Mouse (Mus musculus) cerebellum, adult 11-12 months (tissue): Measurements from ENCODE around the gene Id1.

Source experiments
- DNase-seq: peaks from one replicate; pipeline ENCODE4 v3.0.0; 2022

The Id1 gene

DNA sequence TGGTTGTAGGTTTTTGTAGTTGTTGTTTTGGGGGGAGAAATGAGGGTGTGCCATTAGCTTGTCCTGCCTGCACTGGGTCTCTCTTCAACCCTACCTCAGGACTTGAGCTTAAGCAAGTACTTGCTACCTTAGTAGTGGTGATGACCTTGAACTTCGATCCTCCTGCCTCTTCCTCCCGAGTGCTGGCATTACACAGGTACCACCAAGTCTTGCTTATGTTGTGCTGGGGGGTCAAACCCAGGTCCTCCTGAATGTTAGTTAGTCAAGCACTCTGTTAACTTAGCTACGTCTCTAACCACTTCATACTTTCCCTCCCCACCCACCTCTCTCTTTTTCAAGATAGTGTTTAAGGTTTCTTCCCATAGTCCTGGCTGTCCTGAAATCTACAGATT lies 11.7 kb upstream of the Id1 start:
- DNase-seq = no peak

GRCm38 (mm10) chr2:152725178-152725750 lies 10.8 kb upstream of the Id1 start:
- DNase-seq = no peak

DNA sequence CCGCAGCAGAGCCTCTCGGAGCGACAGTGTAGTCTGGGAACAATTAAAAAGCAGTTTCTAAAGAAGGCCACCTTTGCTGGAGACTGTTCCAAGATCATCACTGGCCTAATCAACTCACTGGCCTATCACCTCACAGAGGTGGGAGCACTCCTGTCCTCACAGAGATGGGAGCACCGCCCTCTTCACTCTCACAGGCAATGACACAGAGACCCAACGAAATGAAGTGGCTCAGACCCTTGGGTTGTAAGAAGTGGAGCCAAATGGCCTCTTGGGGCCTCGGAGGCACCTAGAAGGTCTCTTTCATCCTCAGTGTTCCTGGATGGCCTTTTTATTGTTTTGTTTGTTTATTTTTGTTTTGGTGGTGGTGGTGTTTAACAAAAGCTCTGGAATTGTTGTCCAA lies 9.8 kb upstream of the Id1 start:
- DNase-seq = no peak

GRCm38 (mm10) chr2:152726751-152727335 lies 9.2 kb upstream of the Id1 start:
- DNase-seq = no peak

GRCm38 (mm10) chr2:152727795-152728510 lies 8.1 kb upstream of the Id1 start:
- no peak for DNase-seq

DNA sequence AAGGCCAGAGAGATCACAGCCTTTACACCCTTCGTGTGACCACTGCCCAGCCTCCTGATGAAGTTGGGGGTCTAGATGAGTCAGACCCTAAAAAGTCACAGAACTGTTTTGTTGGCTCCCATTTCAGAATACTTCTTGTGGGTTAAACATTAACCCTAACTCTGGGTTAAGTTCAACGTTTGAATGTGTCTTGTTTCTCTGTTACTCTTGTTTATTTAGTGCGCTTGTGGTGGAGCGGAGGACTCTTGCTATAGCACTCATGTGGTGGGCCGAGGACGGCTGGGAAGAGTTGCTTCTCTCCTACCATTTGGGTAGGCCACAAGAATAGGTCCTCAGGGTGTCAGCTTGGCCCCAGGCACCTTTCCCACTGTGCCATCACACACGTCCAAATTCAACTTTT lies 7.5 kb upstream of the Id1 start:
- DNase-seq = no peak

DNA sequence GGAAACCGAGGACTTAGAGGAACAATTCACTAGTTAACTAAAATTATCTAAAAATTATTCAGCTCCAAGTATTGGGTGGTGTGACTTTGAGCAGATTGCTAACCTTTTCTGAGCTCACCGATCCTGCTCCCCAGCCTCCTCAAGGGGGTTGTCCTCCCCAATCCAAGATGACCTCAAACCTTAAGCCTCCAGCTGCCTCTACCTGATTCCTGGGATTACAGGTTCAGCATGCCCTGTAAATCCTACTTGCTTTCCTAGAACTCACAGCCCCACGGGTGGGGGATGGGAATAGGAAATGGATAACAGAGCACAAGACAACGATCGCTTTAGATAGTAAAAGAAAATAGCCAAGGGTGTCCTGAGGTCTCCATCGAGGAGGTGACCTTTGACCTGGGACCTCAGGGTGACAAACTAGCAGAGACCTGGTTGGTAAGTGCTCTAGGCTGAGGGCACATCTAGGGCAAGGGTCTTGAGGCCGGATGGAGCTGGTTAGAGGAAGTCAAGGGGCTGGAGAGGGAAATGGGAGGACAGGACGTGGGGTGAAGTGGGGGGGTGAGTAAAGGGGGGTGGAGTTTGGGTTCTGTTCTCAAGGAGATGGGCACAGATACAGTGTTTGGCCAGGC lies 6.9 kb upstream of the Id1 start:
- DNase-seq = no peak

DNA sequence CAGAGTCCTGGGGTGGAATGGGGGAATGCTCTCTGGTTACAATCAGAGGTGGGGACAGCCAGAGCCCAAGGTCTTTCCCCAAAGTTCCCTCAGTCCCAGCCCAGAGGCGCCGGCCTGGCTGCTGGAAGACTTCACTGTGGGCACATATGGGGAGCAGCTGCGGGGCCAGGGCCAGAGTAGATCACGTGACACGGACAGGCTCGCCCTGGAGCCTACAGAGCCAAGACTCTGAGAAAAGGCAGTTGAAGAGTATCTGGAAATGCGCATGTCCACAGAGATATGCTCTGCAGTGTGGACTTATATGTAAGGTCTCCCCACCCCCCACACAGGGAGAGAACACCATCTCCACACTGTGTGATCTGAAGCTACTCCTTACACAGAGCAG lies 6.4 kb upstream of the Id1 start:
- no peak for DNase-seq

DNA sequence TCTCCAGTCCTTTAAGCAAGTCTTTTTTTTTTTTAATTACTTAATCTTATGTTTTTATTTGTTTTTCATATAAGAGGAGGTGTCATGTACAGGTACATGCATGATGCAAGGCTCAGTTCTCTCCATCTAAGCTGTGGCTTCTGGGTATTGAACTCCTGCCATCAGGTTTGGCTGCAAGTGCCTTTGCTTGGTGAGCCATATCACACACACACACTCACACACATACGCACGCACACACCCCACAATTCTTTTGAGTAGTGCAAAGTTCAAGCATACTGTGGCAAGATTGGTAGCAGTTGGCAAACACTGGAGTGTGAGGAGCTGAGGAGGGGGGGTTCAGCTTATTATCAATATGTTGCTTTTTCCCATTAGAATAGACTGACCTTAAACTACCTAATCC lies 2.9 kb upstream of the Id1 start:
- DNase-seq = no peak

DNA sequence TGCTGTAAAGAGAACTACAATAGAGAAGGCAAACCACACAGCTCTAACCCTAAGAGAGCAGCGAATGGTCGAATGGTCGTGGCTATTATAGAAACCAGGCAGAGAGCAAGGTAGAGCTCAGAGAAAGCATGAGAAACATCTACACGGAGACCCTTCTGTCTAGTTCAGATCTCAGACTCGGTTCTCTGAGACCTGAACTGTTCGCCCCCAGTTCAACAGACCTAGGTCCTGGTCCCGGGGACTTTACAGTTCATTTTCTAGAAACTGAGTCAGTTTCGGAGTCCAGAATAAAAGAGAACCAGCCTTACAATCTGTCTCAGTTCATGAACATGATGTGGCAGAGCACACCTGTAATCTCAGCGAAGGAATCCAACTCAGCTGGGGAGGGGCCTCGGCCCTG lies 1.6 kb upstream of the Id1 start:
- DNase-seq = no peak

GRCm38 (mm10) chr2:152734984-152735383 lies 1.1 kb upstream of the Id1 start:
- DNase-seq = peak; percentile 78

DNA sequence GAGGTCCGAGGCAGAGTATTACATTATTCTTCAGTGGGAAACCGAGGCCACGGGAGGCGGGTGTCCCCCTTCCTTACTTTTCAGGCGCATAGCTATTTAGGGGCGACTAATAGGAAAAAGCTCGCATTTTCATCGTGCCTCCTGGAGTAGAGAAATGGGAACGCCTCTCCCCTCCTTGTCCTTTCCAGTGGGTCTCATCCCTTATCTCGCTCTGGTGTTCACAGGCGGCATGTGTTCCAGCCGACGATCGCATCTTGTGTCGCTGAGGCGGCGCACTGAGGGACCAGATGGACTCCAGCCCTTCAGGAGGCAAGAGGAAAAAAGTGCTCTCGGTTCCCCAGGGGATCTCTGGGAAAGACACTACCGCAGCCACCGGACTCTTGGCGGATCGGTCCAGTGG lies 697 bp downstream of the Id1 start:
- peak; percentile 37 for DNase-seq

GRCm38 (mm10) chr2:152737306-152738221 lies 1.5 kb downstream of the Id1 start:
- DNase-seq = no peak

DNA sequence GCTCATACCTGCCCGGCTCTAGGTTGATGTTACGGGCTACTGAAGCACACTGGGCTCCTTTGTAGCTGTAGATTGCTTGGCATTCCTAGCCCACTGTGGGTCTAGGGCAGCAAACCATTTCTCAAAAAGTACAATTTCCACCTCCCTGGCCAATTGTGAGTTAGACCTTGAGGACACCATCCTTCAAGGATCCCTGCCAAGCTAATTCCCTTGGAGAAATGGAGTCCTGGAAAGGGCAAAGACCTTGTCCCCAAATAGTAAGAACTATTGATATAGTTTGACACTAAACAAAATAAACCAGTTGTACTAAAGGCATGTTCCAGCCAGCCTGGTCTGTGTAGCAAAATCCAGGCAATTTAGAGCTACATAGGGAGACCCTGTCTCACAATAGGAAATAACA lies 2.3 kb downstream of the Id1 start:
- no peak for DNase-seq

DNA sequence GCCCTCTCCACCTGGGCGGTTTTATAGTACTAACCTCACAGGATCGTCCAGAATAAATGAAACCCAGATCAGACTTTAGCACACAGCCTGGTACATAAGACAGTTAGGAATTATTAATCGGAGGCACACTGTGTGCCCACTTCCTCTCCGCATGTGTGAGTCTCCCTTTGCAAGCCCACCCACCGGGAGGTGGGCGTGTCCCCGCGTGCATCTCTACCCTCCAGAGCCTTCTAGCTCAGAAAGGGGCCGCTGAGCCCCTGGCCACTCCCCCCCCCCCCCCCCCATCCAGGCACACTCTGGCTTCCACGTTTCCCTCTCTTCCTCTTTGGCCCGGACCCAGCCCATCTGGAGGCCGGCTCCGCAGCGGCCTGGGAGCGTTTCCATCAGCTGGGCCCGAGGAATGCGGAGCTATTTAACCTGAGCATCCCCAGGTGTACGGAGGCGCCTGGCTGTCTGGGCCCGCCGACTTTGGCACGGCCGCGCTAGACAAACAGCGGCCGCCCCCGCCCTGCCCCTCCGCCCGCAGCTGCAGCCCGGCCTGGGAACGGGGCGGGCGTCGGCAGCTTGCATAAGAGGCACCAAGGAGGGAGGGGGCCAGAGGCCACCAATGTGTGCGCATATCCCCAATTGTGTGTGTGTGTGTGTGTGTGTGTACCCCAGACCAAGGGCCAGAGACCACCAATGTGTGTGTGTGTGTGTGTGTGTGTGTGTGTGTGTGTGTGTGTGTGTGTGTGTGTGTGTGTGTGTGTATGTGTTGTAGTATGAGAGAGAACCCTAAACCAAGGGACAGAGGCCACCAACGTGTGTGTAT lies 3.2 kb downstream of the Id1 start:
- peak; percentile 29 for DNase-seq

DNA sequence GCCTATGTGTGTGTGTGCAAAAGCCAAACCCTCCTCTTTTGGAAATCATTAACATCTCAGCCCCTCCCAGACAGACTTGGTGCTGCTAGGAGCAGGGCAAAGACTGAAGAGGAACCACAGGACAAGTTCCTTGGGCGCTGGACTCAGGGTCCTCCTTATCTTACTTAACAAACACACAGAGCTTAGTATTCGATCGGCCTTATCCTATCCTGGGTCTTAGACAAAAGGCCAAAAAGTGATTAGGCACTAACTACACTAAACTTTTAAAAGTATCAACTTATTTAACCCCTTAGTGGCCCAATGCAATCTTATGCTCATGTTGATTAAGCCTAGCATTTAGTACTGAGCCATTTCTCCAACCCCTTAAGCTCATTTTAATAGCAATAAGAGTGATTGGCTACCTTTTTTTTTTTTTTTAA lies 3.8 kb downstream of the Id1 start:
- no peak for DNase-seq

GRCm38 (mm10) chr2:152740490-152740889 lies 4.4 kb downstream of the Id1 start:
- no peak for DNase-seq

GRCm38 (mm10) chr2:152741153-152742041 lies 5.3 kb downstream of the Id1 start:
- DNase-seq = no peak

- DNase-seq = no peak
Measured at GRCm38 (mm10) chr2:152742435-152742834, 6.4 kb downstream of the Id1 start.

DNA sequence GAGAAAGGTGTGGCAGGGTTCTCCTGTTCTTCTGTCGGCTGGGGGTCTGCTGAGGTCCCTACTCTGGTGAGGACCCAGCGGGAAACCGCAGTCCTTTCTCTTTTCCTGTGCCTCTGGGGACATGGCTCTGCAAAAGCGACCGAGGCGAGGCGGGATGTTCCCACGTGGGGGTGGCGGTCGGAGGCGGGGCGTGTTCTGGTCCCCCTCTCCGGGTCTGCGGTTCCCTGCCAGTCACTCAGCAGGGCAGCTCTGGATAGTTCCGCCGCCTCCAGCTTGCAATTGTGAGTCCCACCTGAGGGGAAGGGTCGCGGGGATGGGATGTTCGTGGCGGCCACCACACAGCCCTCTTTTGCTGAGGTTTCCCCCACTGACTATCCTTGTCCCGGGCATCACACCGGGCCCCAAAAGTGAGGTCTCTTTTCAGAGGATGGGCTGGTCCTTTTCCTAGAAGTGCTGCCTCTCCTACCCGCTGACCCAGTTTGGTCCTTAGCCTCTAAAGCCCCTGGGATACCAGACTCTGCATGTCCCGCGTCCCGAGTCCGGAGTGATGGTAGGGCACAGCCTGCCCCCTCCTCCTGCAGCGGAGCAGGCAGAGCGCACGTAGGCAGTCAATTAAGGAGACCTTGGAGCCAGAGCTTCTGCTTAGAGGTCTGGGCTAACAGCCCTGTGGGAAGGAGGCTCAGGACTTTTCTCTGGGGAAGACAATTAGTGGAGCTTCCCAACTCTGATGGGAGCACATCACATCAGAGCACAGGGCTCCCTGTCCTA lies 18.1 kb downstream of the Id1 start, which contains the start of gene Cox4i2:
Gene Cox4i2 (plus strand): TSS at position 230 of the 768 bp plus-strand sequence.
- DNase-seq = no peak
